Mouse (Mus musculus) ES-Bruce4 (cell line): Measurements from ENCODE around the gene Gm9507.

Source experiments
- CTCF ChIP-seq: IDR thresholded peaks from one replicate; pipeline ENCODE4 v1.8.1; 2011; ENCODE audit warnings: low read depth, low read length
- EP300 ChIP-seq: IDR thresholded peaks from 2 replicates; pipeline ENCODE4 v1.6.1; 2011; ENCODE audit warnings: low read depth, low read length; ENCODE audit not compliant: insufficient read depth

GRCm38 (mm10) chr10:77814382-77814781 lies 2.7 kb upstream of the Gm9507 start, which contains the start of gene Gm2696:
- TF ChIP-seq CTCF (no peak), EP300 (no peak)
